Mouse (Mus musculus) small intestine, adult 2 months (tissue): ENCODE data around the gene Prkag2.

Experiments
- CTCF ChIP-seq: fragments of 200-500 bp; IDR thresholded peaks from 2 replicates; pipeline ENCODE4 v1.5.1; 2012; ENCODE audit warnings: low read depth, mild to moderate bottlenecking, control low read depth, inconsistent platforms, low read length, moderate library complexity, mixed read lengths; ENCODE audit not compliant: insufficient replicate concordance, insufficient read length; ENCODE audit errors: extremely low read depth
- POLR2A ChIP-seq: fragments of 200-500 bp; IDR thresholded peaks from 2 replicates; pipeline ENCODE4 v1.6.1; 2012; ENCODE audit warnings: low read depth, mild to moderate bottlenecking, control low read depth, inconsistent platforms, low read length, moderate library complexity

DNA sequence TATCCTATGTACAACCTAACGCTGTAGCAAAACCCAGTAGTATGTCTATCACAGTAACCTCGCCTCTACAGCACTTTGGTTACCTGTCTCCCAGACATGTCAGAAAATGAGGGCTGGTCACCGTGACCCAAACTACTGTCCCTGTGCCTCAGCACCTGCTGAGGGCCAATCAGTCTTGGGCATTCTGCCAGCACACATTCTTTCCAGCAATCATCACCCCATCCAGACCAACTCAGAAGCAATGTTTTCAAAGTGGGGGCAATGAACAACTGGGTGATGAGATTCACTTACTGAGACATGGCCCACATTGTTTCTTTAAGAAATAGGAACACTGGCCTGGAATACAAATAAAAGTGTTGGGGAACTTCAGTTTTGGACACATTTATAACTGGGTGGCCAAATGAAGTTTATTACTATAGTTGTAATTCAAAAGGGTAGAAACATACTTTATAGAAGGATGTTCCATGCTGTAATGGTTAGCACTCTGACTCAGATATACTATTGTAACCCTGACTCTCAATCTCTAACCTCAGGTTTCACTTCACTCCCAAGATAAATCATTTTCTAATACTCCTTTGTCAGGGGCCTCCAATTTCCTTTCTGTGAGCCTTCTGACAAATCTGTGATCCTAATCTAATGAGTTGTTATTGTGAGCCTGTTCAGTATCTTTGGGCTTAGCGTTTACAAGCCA is 274.9 kb downstream of the Prkag2 start:
- TF ChIP-seq CTCF = no peak
- TF ChIP-seq POLR2A = no peak
